Mouse (Mus musculus) liver (tissue): ENCODE measurements around the gene Colgalt1.

Source experiments
- DNase-seq: peaks from one replicate; pipeline ENCODE4 v3.0.0-alpha.2; 2020; ENCODE audit warnings: mixed read lengths

Colgalt1 gene

GRCm38 (mm10) chr8:71670621-71671548, 60.1 kb downstream of the Colgalt1 start:
- peak; percentile 71 for DNase-seq

DNA sequence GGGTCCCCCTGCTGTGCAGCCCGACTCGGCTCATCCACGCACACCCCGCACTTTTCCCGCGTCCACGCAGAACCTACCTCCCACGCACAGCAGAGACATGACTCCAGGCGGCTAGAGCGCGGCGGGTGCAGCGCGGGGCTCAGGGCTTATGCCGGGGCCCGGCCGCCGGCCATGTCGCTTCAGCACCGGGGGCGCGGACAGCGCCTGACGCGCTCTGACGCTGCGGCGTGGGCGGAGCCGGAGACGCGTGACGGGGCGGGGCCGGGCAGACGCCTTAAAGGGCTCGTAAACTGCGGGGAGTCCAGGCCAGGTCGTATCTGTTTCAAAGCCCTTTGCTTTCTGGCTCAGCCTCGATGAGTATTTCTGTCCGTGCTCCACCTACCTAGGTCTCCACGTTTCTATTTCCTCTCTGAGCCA, 60.8 kb downstream of the Colgalt1 start, which contains the start of gene Unc13a:
Gene Unc13a (minus strand): TSS at position 209 of the 417 bp plus-strand sequence.
- peak; percentile 89 for DNase-seq

DNA sequence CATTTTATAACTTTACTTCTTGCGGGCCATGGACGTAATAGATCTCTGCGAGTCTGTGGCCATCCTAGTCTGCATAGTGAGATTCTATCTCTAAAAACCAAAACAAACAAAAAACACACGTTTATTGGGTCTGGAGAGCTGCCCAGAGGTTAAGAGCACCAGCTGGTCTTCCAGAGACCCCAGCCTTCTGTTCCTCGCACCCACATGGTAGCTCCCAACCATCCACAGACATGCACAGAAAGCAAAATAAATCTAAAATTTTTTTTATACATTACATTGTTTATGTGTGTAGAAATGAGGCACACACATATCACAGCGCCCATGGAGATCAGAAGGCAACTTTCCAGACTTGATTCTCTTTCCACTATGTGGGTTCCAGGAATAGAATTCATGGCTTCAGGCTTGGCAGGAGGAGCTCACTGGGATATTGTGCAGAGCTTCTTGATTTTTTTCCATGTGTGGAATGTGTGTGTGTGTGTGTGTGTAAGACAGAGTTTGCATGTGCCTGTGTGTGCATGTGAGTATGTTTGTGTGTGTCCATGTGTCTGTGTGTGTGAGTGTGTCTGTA, 61.5 kb downstream of the Colgalt1 start:
- no peak for DNase-seq

DNA sequence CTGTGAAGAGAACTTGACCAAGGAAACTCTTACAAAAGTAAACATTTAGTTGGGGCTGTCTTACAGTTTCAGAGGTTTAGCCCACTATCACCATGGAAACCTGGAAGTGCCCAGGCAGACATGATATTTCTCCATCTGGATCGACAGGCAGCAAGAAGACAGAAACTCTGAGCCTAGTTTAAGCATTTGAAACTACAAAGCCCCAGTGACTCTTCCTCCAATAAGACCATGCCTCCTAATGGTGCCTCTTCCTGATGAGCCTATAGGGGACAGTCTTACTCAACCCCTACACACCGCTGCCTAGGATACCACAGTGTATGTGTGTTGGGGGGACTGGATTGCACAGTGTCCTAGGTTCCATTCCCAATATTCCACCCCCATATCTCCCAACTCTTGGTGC, 63.3 kb downstream of the Colgalt1 start:
- DNase-seq = no peak
